Mouse (Mus musculus): Measurements from ENCODE around the gene Tex101. TPM values are rescaled to one million over a fixed set of nuclear protein-coding genes. Genes with fewer than 3 reads are reported as not detected.

Gene Tex101
- not detected in 2 replicates for polyA plus RNA-seq (2015; fragmentation: Nextera tagmentation; extraction: Ambion mirVana)

DNA sequence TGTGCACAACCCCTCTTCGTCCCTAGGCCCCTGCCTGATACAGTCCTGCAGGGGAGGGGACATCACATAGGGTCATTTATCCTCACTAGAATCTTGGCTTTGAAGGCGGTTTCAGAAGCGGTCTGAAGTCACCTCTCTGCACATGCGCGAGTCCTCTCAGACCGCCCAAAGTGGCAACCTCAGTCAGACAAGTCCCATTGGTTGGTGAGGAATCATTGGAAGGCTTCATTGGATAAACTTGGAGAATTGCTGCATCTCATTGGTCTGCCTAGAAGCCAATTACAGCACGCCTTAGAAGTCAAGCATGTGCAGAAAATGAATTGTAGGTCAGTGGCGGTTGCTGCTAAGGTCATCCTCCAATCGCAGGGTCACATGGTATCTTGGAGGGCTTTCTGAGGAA lies at the start of gene Tex101:
Gene Tex101 (minus strand): TSS at position 101 of the 400 bp plus-strand sequence.

DNA sequence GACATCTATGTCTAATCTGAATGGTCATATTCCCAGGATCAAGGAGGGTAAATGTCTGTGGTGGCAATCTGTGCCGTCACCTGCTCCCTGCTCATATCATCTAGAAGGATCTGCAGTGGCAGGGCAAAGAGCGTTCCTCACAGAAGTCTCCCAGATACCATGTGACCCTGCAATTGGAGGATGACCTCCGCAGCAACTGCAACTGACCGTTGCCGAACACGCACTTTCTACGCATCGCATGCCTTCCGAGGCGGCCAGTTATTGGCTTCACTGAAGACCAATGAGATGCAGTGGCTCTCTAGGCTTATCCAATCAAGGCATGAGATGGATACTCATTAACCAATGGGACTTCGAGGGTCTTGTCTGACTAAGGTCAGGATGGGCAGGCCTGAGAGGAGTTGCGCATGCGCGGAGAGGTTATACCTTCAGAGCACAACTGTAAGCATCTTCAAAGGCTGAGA lies 32.4 kb upstream of the Tex101 start, which contains the start of gene BC049730:
Gene BC049730 (plus strand): TSS at position 411 of the 461 bp plus-strand sequence.

GRCm38 (mm10) chr7:24636264-24636663 lies 40.2 kb downstream of the Tex101 start, which contains the start of gene Lypd3:
Lypd3 (plus strand) TSS chr7:24636550.

Other genes starting within 250 kb of the Tex101 start
- gene Irgc1, start 224.4 kb downstream of the Tex101 start, polyA plus RNA-seq (2015; fragmentation: Nextera tagmentation; extraction: Ambion mirVana) = not detected in 2 replicates
- 9.6 and 13.0 TPM in 2 replicates for gene Plaur, start 214.2 kb downstream of the Tex101 start, polyA plus RNA-seq (2015; fragmentation: Nextera tagmentation; extraction: Ambion mirVana)
- gene Cadm4, start 194.7 kb downstream of the Tex101 start, polyA plus RNA-seq (2015; fragmentation: Nextera tagmentation; extraction: Ambion mirVana) = 5.0 and 8.1 TPM in 2 replicates
- 24.2 and 36.0 TPM in 2 replicates for gene Zfp428, start 169.7 kb downstream of the Tex101 start, polyA plus RNA-seq (2015; fragmentation: Nextera tagmentation; extraction: Ambion mirVana)
- gene AC161166.1, start 164.2 kb downstream of the Tex101 start, polyA plus RNA-seq (2015; fragmentation: Nextera tagmentation; extraction: Ambion mirVana) = 0.11 TPM in 1 of 2 replicates, not detected in the other
- 5.6 and 6.5 TPM in 2 replicates for gene Irgq, start 146.0 kb downstream of the Tex101 start, polyA plus RNA-seq (2015; fragmentation: Nextera tagmentation; extraction: Ambion mirVana)
- 0.28 and 0.41 TPM in 2 replicates for gene Pinlyp, start 130.6 kb downstream of the Tex101 start, polyA plus RNA-seq (2015; fragmentation: Nextera tagmentation; extraction: Ambion mirVana)
- gene Xrcc1, start 130.4 kb downstream of the Tex101 start, polyA plus RNA-seq (2015; fragmentation: Nextera tagmentation; extraction: Ambion mirVana) = 35.5 and 44.2 TPM in 2 replicates
- 20.5 and 25.9 TPM in 2 replicates for gene Ethe1, start 89.1 kb downstream of the Tex101 start, polyA plus RNA-seq (2015; fragmentation: Nextera tagmentation; extraction: Ambion mirVana)
- gene Zfp575, start 89.0 kb downstream of the Tex101 start, polyA plus RNA-seq (2015; fragmentation: Nextera tagmentation; extraction: Ambion mirVana) = 2.8 and 5.6 TPM in 2 replicates
- gene Phldb3, start 65.9 kb downstream of the Tex101 start, polyA plus RNA-seq (2015; fragmentation: Nextera tagmentation; extraction: Ambion mirVana) = 0.30 and 0.36 TPM in 2 replicates
- gene Lypd3, start 40.1 kb downstream of the Tex101 start, polyA plus RNA-seq (2015; fragmentation: Nextera tagmentation; extraction: Ambion mirVana) = 1.6 and 2.0 TPM in 2 replicates
- not detected in 2 replicates for gene BC049730, start 32.6 kb upstream of the Tex101 start, polyA plus RNA-seq (2015; fragmentation: Nextera tagmentation; extraction: Ambion mirVana)
- not detected in 2 replicates for gene Gm4763, start 50.2 kb upstream of the Tex101 start, polyA plus RNA-seq (2015; fragmentation: Nextera tagmentation; extraction: Ambion mirVana)
- gene Cd177, start 83.6 kb upstream of the Tex101 start, polyA plus RNA-seq (2015; fragmentation: Nextera tagmentation; extraction: Ambion mirVana) = 0.63 and 0.84 TPM in 2 replicates
- 0.36 and 0.82 TPM in 2 replicates for gene Ceacam10, start 100.5 kb upstream of the Tex101 start, polyA plus RNA-seq (2015; fragmentation: Nextera tagmentation; extraction: Ambion mirVana)
- 9.4 and 19.0 TPM in 2 replicates for gene Gm9844, start 185.5 kb upstream of the Tex101 start, polyA plus RNA-seq (2015; fragmentation: Nextera tagmentation; extraction: Ambion mirVana)
- gene Lypd4, start 193.3 kb upstream of the Tex101 start, polyA plus RNA-seq (2015; fragmentation: Nextera tagmentation; extraction: Ambion mirVana) = not detected in 2 replicates
- gene Dmrtc2, start 193.4 kb upstream of the Tex101 start, polyA plus RNA-seq (2015; fragmentation: Nextera tagmentation; extraction: Ambion mirVana) = not detected in 2 replicates
- gene Rps19, start 207.7 kb upstream of the Tex101 start, polyA plus RNA-seq (2015; fragmentation: Nextera tagmentation; extraction: Ambion mirVana) = 1,981 and 2,504 TPM in 2 replicates
- gene Cd79a, start 220.7 kb upstream of the Tex101 start, polyA plus RNA-seq (2015; fragmentation: Nextera tagmentation; extraction: Ambion mirVana) = 2.2 and 3.0 TPM in 2 replicates
- 50.7 and 65.6 TPM in 2 replicates for gene Arhgef1, start 226.2 kb upstream of the Tex101 start, polyA plus RNA-seq (2015; fragmentation: Nextera tagmentation; extraction: Ambion mirVana)